Mouse (Mus musculus) hindbrain, embryonic 15.5 days (tissue): ENCODE measurements around the gene Fgfr2. TPM values are rescaled to one million over a fixed set of nuclear protein-coding genes. Genes with fewer than 3 reads are reported as not detected.

Experiments
- ATAC-seq: fragments of 200-750 bp; cut with Nextera tagmentation; 2 replicates; pipeline ENCODE4 v1.8.0; 2017; ENCODE audit warnings: low read depth, moderate number of reproducible peaks, moderate TSS enrichment; ENCODE audit not compliant: low FRiP score
- H3K27ac ChIP-seq: fragments of 300-500 bp; sonication (generic); replicated peaks from 2 replicates; pipeline ENCODE4 v1.5.1; 2015; ENCODE audit warnings: mild to moderate bottlenecking, inconsistent platforms
- H3K27me3 ChIP-seq: fragments of 300-500 bp; sonication (generic); 2 replicates; pipeline ENCODE4 v1.6.1; 2015; ENCODE audit warnings: control low read depth, inconsistent platforms
- H3K36me3 ChIP-seq: fragments of 300-500 bp; sonication (generic); 2 replicates; pipeline ENCODE4 v1.6.1; 2015; ENCODE audit warnings: control low read depth, inconsistent platforms
- H3K4me1 ChIP-seq: fragments of 300-500 bp; sonication (generic); replicated peaks from 2 replicates; pipeline ENCODE4 v1.6.1; 2015; ENCODE audit warnings: control low read depth, inconsistent platforms
- H3K4me2 ChIP-seq: fragments of 300-500 bp; sonication (generic); 2 replicates; pipeline ENCODE4 v1.6.1; 2015; ENCODE audit warnings: moderate library complexity, mild to moderate bottlenecking, inconsistent platforms
- H3K4me3 ChIP-seq: fragments of 300-500 bp; sonication (generic); 2 replicates; pipeline ENCODE4 v1.5.1; 2015; ENCODE audit warnings: mild to moderate bottlenecking, inconsistent platforms
- H3K9ac ChIP-seq: fragments of 300-500 bp; sonication (generic); 2 replicates; pipeline ENCODE4 v1.6.1; 2015; ENCODE audit warnings: inconsistent platforms
- H3K9me3 ChIP-seq: fragments of 300-500 bp; sonication (generic); 2 replicates; pipeline ENCODE4 v1.6.1; 2016; ENCODE audit warnings: control low read depth, inconsistent platforms
- WGBS: fragments of 180-500 bp; shearing (Covaris S2); methylation state at CpG from one replicate; pipeline ENCODE4 v1.1.7; 2015; 5-methylcytosine and 5-hydroxymethylcytosine counted together
- polyA plus RNA-seq: library from polyadenylated mRNA; unstranded; fragments of >200 nt; fragmentation: Nextera tagmentation; extraction: Ambion mirVana; gene quantifications from 2 replicates; pipeline ENCODE4 v1.2.1, GENCODE M21; 2015

The Fgfr2 gene
- polyA plus RNA-seq, 1 experiment from 2014 or later, result 28.5 TPM

- Histone ChIP-seq H3K9ac (no peak overlapping the region), H3K27ac (no peak overlapping the region), H3K36me3 (no peaks in the 10 kb centered on the region), H3K4me2 (no peak overlapping the region), H3K27me3 (no peaks in the 10 kb centered on the region), H3K4me1 (peaks cover 31% of the 10 kb centered on the region), H3K4me3 (no peak overlapping the region), H3K9me3 (no peaks in the 10 kb centered on the region)
- no peak for ATAC-seq
- 80% methylated on average over 1 of the region's 1 CpGs for WGBS
Measured at GRCm38 (mm10) chr7:132856083-132856482, 267.1 kb downstream of the Fgfr2 start.

GRCm38 (mm10) chr7:132853946-132854345 is 269.2 kb downstream of the Fgfr2 start:
- H3K27me3 ChIP-seq, result no peaks in the 10 kb centered on the region
- H3K36me3 ChIP-seq, result peaks cover 12% of the 10 kb centered on the region; the same call in 1 of the 2 replicates
- peaks cover 22% of the 10 kb centered on the region for H3K4me1 ChIP-seq
- 58% methylated on average over 4 of the region's 4 CpGs for WGBS
- H3K27ac ChIP-seq, result peak overlapping the region; percentile 96
- H3K4me2 ChIP-seq, result no peak overlapping the region
- no peak overlapping the region for H3K4me3 ChIP-seq
- ATAC-seq, result no peak; the same call in 1 of the 2 replicates
- no peak overlapping the region for H3K9ac ChIP-seq
- no peaks in the 10 kb centered on the region for H3K9me3 ChIP-seq

- Histone ChIP-seq H3K4me3 (no peak overlapping the region), H3K4me1 (peaks cover 18% of the 10 kb centered on the region), H3K9ac (no peak overlapping the region), H3K4me2 (no peak overlapping the region), H3K27me3 (no peaks in the 10 kb centered on the region), H3K36me3 (peaks cover 18% of the 10 kb centered on the region), H3K27ac (peak overlapping the region; percentile 96; the same call in 1 of the 2 replicates), H3K9me3 (no peaks in the 10 kb centered on the region)
- WGBS, result 75% methylated on average over 6 of the region's 6 CpGs
- ATAC-seq, result no peak
Measured at GRCm38 (mm10) chr7:132853361-132853760, 269.8 kb downstream of the Fgfr2 start.

GRCm38 (mm10) chr7:132852173-132852844 is 270.8 kb downstream of the Fgfr2 start, which contains the start of gene Eef1akmt2:
Eef1akmt2 (minus strand) TSS chr7:132852673.
- H3K27ac ChIP-seq, result peak within 1 kb of the TSS; percentile 96
- H3K9ac ChIP-seq, result peak within 1 kb of the TSS; percentile 81
- H3K9me3 ChIP-seq, result no peaks in the 10 kb centered on the region
- peak within 1 kb of the TSS; percentile 78 for H3K4me3 ChIP-seq
- WGBS, result under 1% methylated on average over 37 of the region's 37 CpGs
- peaks cover 26% of the 10 kb centered on the region for H3K36me3 ChIP-seq
- peaks cover 18% of the 10 kb centered on the region for H3K4me1 ChIP-seq
- H3K27me3 ChIP-seq, result no peaks in the 10 kb centered on the region
- ATAC-seq, result peak; percentile 95
- H3K4me2 ChIP-seq, result peak within 1 kb of the TSS; percentile 58

GRCm38 (mm10) chr7:132843152-132843551 is 280.0 kb downstream of the Fgfr2 start:
- peaks cover 33% of the 10 kb centered on the region for H3K36me3 ChIP-seq
- no peaks in the 10 kb centered on the region for H3K27me3 ChIP-seq
- no peak overlapping the region for H3K27ac ChIP-seq
- WGBS, result 92% methylated on average over 3 of the region's 3 CpGs
- H3K4me1 ChIP-seq, result no peaks in the 10 kb centered on the region
- no peak for ATAC-seq
- no peak overlapping the region for H3K4me2 ChIP-seq
- H3K4me3 ChIP-seq, result no peak overlapping the region
- H3K9ac ChIP-seq, result no peak overlapping the region
- no peaks in the 10 kb centered on the region for H3K9me3 ChIP-seq

GRCm38 (mm10) chr7:132842455-132842854 is 280.7 kb downstream of the Fgfr2 start:
- ATAC-seq, result no peak
- no peak overlapping the region for H3K9ac ChIP-seq
- H3K27me3 ChIP-seq, result no peaks in the 10 kb centered on the region
- peaks cover 28% of the 10 kb centered on the region for H3K36me3 ChIP-seq
- H3K4me2 ChIP-seq, result no peak overlapping the region
- no peaks in the 10 kb centered on the region for H3K4me1 ChIP-seq
- H3K9me3 ChIP-seq, result no peaks in the 10 kb centered on the region
- no peak overlapping the region for H3K4me3 ChIP-seq
- no peak overlapping the region for H3K27ac ChIP-seq
- WGBS, result 100% methylated on average over 1 of the region's 1 CpGs

GRCm38 (mm10) chr7:132841287-132841686 is 281.9 kb downstream of the Fgfr2 start:
- H3K36me3 ChIP-seq, result peaks cover 26% of the 10 kb centered on the region
- H3K9ac ChIP-seq, result 0 out of 2 replicates have a peak overlapping the region, but pooled peaks have one; percentile 16
- no peaks in the 10 kb centered on the region for H3K27me3 ChIP-seq
- no peak overlapping the region for H3K4me3 ChIP-seq
- WGBS, result 72% methylated on average over 5 of the region's 5 CpGs
- H3K4me2 ChIP-seq, result no peak overlapping the region
- H3K27ac ChIP-seq, result no peak overlapping the region
- no peaks in the 10 kb centered on the region for H3K4me1 ChIP-seq
- no peaks in the 10 kb centered on the region for H3K9me3 ChIP-seq
- no peak for ATAC-seq

GRCm38 (mm10) chr7:132830955-132831354 is 292.2 kb downstream of the Fgfr2 start:
- peaks cover 31% of the 10 kb centered on the region for H3K36me3 ChIP-seq
- H3K4me2 ChIP-seq, result no peak overlapping the region

GRCm38 (mm10) chr7:132824346-132825022 is 298.7 kb downstream of the Fgfr2 start:
- Histone ChIP-seq H3K4me2 (no peak overlapping the region), H3K4me1 (no peaks in the 10 kb centered on the region), H3K27ac (no peak overlapping the region), H3K9me3 (no peaks in the 10 kb centered on the region), H3K36me3 (peaks cover 14% of the 10 kb centered on the region), H3K9ac (no peak overlapping the region), H3K4me3 (no peak overlapping the region), H3K27me3 (no peaks in the 10 kb centered on the region)
- ATAC-seq, result no peak
- WGBS, result 10% methylated on average over 1 of the region's 1 CpGs

More at GRCm38 (mm10) chr7:132830955-132831354, 292.2 kb downstream of the Fgfr2 start:
- Histone ChIP-seq H3K27me3 (no peaks in the 10 kb centered on the region), H3K9ac (no peak overlapping the region), H3K4me1 (no peaks in the 10 kb centered on the region), H3K27ac (no peak overlapping the region), H3K9me3 (no peaks in the 10 kb centered on the region), H3K4me3 (no peak overlapping the region)
- ATAC-seq, result no peak
- WGBS, result 77% methylated on average over 4 of the region's 4 CpGs

GRCm38 (mm10) chr7:132823832-132824231 is 299.3 kb downstream of the Fgfr2 start:
- no peak overlapping the region for H3K4me3 ChIP-seq
- ATAC-seq, result no peak
- H3K36me3 ChIP-seq, result peaks cover 14% of the 10 kb centered on the region
- no peaks in the 10 kb centered on the region for H3K9me3 ChIP-seq
- no peaks in the 10 kb centered on the region for H3K27me3 ChIP-seq
- H3K9ac ChIP-seq, result no peak overlapping the region
- H3K4me2 ChIP-seq, result no peak overlapping the region
- no peaks in the 10 kb centered on the region for H3K4me1 ChIP-seq
- no peak overlapping the region for H3K27ac ChIP-seq

GRCm38 (mm10) chr7:132820692-132821091 is 302.5 kb downstream of the Fgfr2 start:
- Histone ChIP-seq H3K9ac (no peak overlapping the region), H3K36me3 (peaks cover 8% of the 10 kb centered on the region), H3K4me3 (no peak overlapping the region), H3K4me1 (no peaks in the 10 kb centered on the region), H3K4me2 (no peak overlapping the region), H3K27me3 (no peaks in the 10 kb centered on the region), H3K27ac (no peak overlapping the region), H3K9me3 (no peaks in the 10 kb centered on the region)
- WGBS, result 71% methylated on average over 3 of the region's 3 CpGs
- ATAC-seq, result no peak

- ATAC-seq, result no peak
- 68% methylated on average over 6 of the region's 6 CpGs for WGBS
Measured at GRCm38 (mm10) chr7:132817056-132817455, 306.1 kb downstream of the Fgfr2 start.

More at GRCm38 (mm10) chr7:132817056-132817455, 306.1 kb downstream of the Fgfr2 start:
- Histone ChIP-seq H3K27ac (no peak overlapping the region), H3K4me3 (no peak overlapping the region), H3K4me1 (peaks cover 15% of the 10 kb centered on the region), H3K9me3 (no peaks in the 10 kb centered on the region), H3K9ac (no peak overlapping the region), H3K36me3 (no peaks in the 10 kb centered on the region), H3K27me3 (no peaks in the 10 kb centered on the region), H3K4me2 (no peak overlapping the region)
